Mouse (Mus musculus): ENCODE measurements around the gene Hist1h2bp. TPM values are rescaled to one million over a fixed set of nuclear protein-coding genes. Genes with fewer than 3 reads are reported as not detected.
"Not testable (repeated sequence)": the region's sequence is repeated elsewhere in the genome, so short reads cannot be mapped to it uniquely, and the experiment has no call there.

The Hist1h2bp gene
- total RNA-seq, 2 experiments from 2014 or later, result 32.1 to 32.8 TPM

- DNase-seq; intact Hi-C loops (cut with DNase I; ENCODE audit: low total_unique reads): not testable (repeated sequence)
Observed at GRCm38 (mm10) chr13:21831418-21832394, 44.4 kb downstream of the Hist1h2bp start, which contains the start of gene Hist1h4n. Gene Hist1h4n (minus strand): TSS chr13:21832196.

- intact Hi-C loops (cut with DNase I; ENCODE audit: low total_unique reads); DNase-seq: not testable (repeated sequence)
Observed at GRCm38 (mm10) chr13:21833461-21833860, 46.2 kb downstream of the Hist1h2bp start, which contains the start of the genes Hist1h2ap and Hist1h2br. Gene Hist1h2ap (minus strand): TSS chr13:21833507. Gene Hist1h2br (plus strand): TSS chr13:21833743.

Small RNAs within 50 kb of the gene (microRNA-seq; reads per million reads assigned to microRNA genes)
- 0 reads per million in 2 experiments for gene Gm19658
- 0 reads per million in 2 experiments for gene Gm44346
- gene Gm44454, result 0 reads per million in 2 experiments
- 0 reads per million in 2 experiments for gene Gm44466

Other genes with a start within 250 kb of the Hist1h2bp start
- not detected for gene Olfr1366, start 244.7 kb upstream of the Hist1h2bp start, total RNA-seq (2021)
- gene Olfr1535, start 227.6 kb upstream of the Hist1h2bp start, total RNA-seq (2021), result not detected
- not detected for gene Olfr1364, start 205.7 kb upstream of the Hist1h2bp start, total RNA-seq (2021)
- gene Olfr1362, start 173.4 kb upstream of the Hist1h2bp start, total RNA-seq (2021), result not detected
- not detected for gene Olfr11, start 144.9 kb upstream of the Hist1h2bp start, total RNA-seq (2021)
- gene Olfr1361, start 124.1 kb upstream of the Hist1h2bp start, total RNA-seq (2021), result not detected
- gene Olfr1360, start 110.1 kb upstream of the Hist1h2bp start, total RNA-seq (2021), result not detected
- gene Olfr1359, start 89.3 kb upstream of the Hist1h2bp start, total RNA-seq (2021), result not detected
- gene Hist1h2bl, start 71.3 kb upstream of the Hist1h2bp start, total RNA-seq (2021), result 10 to 100 TPM; 79.9 to 84.7 TPM
- 10 to 100 TPM; 70.5 to 87.6 TPM for gene Hist1h2ai, start 71.0 kb upstream of the Hist1h2bp start, total RNA-seq (2021)
- gene Hist1h3h, start 69.8 kb upstream of the Hist1h2bp start, total RNA-seq (2021), result 100 to 1,000 TPM; 108 to 117 TPM
- 10 to 100 TPM; 20.2 to 23.0 TPM for gene Hist1h2bm, start 65.4 kb upstream of the Hist1h2bp start, total RNA-seq (2021)
- 10 to 100 TPM; 15.5 to 16.2 TPM for gene Hist1h4j, start 52.4 kb upstream of the Hist1h2bp start, total RNA-seq (2021)
- gene Hist1h4k, start 37.0 kb upstream of the Hist1h2bp start, total RNA-seq (2021), result 100 to 1,000 TPM; 174 TPM
- gene Hist1h2ak, start 33.6 kb upstream of the Hist1h2bp start, total RNA-seq (2021), result 10 to 100 TPM; 29.4 to 33.4 TPM
- 10 to 100 TPM; 39.6 to 49.3 TPM for gene Hist1h2bn, start 33.3 kb upstream of the Hist1h2bp start, total RNA-seq (2021)
- 10 to 100 TPM; 49.0 to 49.9 TPM for gene Hist1h1b, start 6.8 kb upstream of the Hist1h2bp start, total RNA-seq (2021)
- 10 to 100 TPM; 87.1 to 98.9 TPM for gene Hist1h3i, start 4.1 kb upstream of the Hist1h2bp start, total RNA-seq (2021)
- gene Hist1h2an, start 243 bp upstream of the Hist1h2bp start, total RNA-seq (2021), result 10 to 100 TPM in 1 of 2 experiments, 1 to 10 TPM in 1; 7.8 to 10.7 TPM
- gene Hist1h2bq, start 22.7 kb downstream of the Hist1h2bp start, total RNA-seq (2021), result 10 to 100 TPM; 58.2 to 75.5 TPM
- 10 to 100 TPM; 67.5 to 87.1 TPM for gene Hist1h2ao, start 23.0 kb downstream of the Hist1h2bp start, total RNA-seq (2021)
- 100 to 1,000 TPM; 150 to 154 TPM for gene Hist1h4m, start 24.3 kb downstream of the Hist1h2bp start, total RNA-seq (2021)
- 10 to 100 TPM; 26.8 to 27.2 TPM for gene Hist1h4n, start 44.7 kb downstream of the Hist1h2bp start, total RNA-seq (2021)
- 10 to 100 TPM; 29.4 to 69.3 TPM for gene Hist1h2ap, start 46.0 kb downstream of the Hist1h2bp start, total RNA-seq (2021)
- 10 to 100 TPM; 57.8 to 74.3 TPM for gene Hist1h2br, start 46.3 kb downstream of the Hist1h2bp start, total RNA-seq (2021)
- gene Zfp184, start 157.6 kb downstream of the Hist1h2bp start, total RNA-seq (2021), result under 1 TPM; 0.33 to 0.38 TPM
- not detected for gene Pom121l2, start 193.7 kb downstream of the Hist1h2bp start, total RNA-seq (2021)
- not detected for gene Prss16, start 222.3 kb downstream of the Hist1h2bp start, total RNA-seq (2021)
- 10 to 100 TPM; 45.8 to 69.2 TPM for gene Hist1h2ah, start 248.1 kb downstream of the Hist1h2bp start, total RNA-seq (2021)
- gene Hist1h2bk, start 248.4 kb downstream of the Hist1h2bp start, total RNA-seq (2021), result 10 to 100 TPM; 80.3 to 90.2 TPM